Mouse (Mus musculus) midbrain, postnatal 0 days (tissue): Measurements from ENCODE around the gene Ddx23. TPM values are rescaled to one million over a fixed set of nuclear protein-coding genes. Genes with fewer than 3 reads are reported as not detected.

Source experiments
- ATAC-seq: fragments of 200-750 bp; cut with Nextera tagmentation; 2 replicates; pipeline ENCODE4 v1.8.0; 2017; ENCODE audit warnings: moderate number of reproducible peaks, mild to moderate bottlenecking, moderate TSS enrichment, moderate library complexity; ENCODE audit not compliant: low FRiP score
- DNase-seq: peaks from one replicate; pipeline ENCODE4 v3.0.0-alpha.2; 2015; ENCODE audit warnings: low spot score
- H3K27ac ChIP-seq: fragments of 300-500 bp; sonication (generic); 2 replicates; pipeline ENCODE4 v1.5.1; 2014; ENCODE audit warnings: low read depth, mild to moderate bottlenecking, low read length, mixed read lengths
- H3K27me3 ChIP-seq: fragments of 300-500 bp; sonication (generic); 2 replicates; pipeline ENCODE4 v1.6.1; 2014; ENCODE audit warnings: low read length, control low read depth, mixed read lengths; ENCODE audit not compliant: insufficient read depth
- H3K36me3 ChIP-seq: fragments of 300-500 bp; sonication (generic); 2 replicates; pipeline ENCODE4 v1.6.1; 2014; ENCODE audit warnings: low read length, control low read depth, mixed read lengths; ENCODE audit not compliant: insufficient read depth
- H3K4me1 ChIP-seq: fragments of 300-500 bp; sonication (generic); 2 replicates; pipeline ENCODE4 v1.6.1; 2014; ENCODE audit warnings: mild to moderate bottlenecking, control low read depth, antibody characterized with exemption, low read length, mixed read lengths; ENCODE audit not compliant: insufficient read depth
- H3K4me2 ChIP-seq: fragments of 300-500 bp; sonication (generic); 2 replicates; pipeline ENCODE4 v1.6.1; 2014; ENCODE audit warnings: low read depth, mild to moderate bottlenecking, low read length, mixed read lengths; ENCODE audit not compliant: poor library complexity, severe bottlenecking
- H3K4me3 ChIP-seq: fragments of 300-500 bp; sonication (generic); 2 replicates; pipeline ENCODE4 v1.5.1; 2014; ENCODE audit warnings: low read depth, mild to moderate bottlenecking, low read length, moderate library complexity
- H3K9ac ChIP-seq: fragments of 300-500 bp; sonication (generic); replicated peaks from 2 replicates; pipeline ENCODE4 v1.6.1; 2014; ENCODE audit warnings: mild to moderate bottlenecking, low read length, moderate library complexity, mixed read lengths; ENCODE audit not compliant: poor library complexity, severe bottlenecking
- H3K9me3 ChIP-seq: fragments of 300-500 bp; sonication (generic); 2 replicates; pipeline ENCODE4 v1.6.1; 2016; ENCODE audit warnings: low read length, control low read depth
- CTCF ChIP-seq: IDR thresholded peaks from 2 replicates; pipeline ENCODE4 v1.5.1; 2016; ENCODE audit warnings: antibody characterized with exemption, mild to moderate bottlenecking
- WGBS: fragments of 180-500 bp; shearing (Covaris S2); extraction: QIAGEN DNeasy Blood & Tissue Kit; methylation state at CpG from one replicate; pipeline ENCODE4 v1.1.7; 2014; 5-methylcytosine and 5-hydroxymethylcytosine counted together
- polyA plus RNA-seq: library from polyadenylated mRNA; unstranded; fragments of >200 nt; fragmentation: Nextera tagmentation; extraction: Ambion mirVana; gene quantifications from 2 replicates; pipeline ENCODE4 v1.2.1, GENCODE M21; 2015
- total RNA-seq: library from RNA; depleted of rRNA; stranded (reverse); fragments of >200 nt; gene quantifications from 2 replicates; pipeline ENCODE4 v1.2.3, GENCODE M21; 2014

Gene Ddx23
- total and polyA plus RNA-seq, 2 experiments from 2014 or later: 20.5 to 46.7 TPM

- Histone ChIP-seq H3K9me3 (no peaks in the 10 kb centered on the region), H3K27ac (no peak overlapping the region), H3K4me2 (no peak overlapping the region), H3K36me3 (no peaks in the 10 kb centered on the region), H3K4me1 (no peaks in the 10 kb centered on the region), H3K4me3 (no peak overlapping the region), H3K9ac (no peak overlapping the region), H3K27me3 (no peaks in the 10 kb centered on the region)
- ATAC-seq (no peak), DNase-seq (no peak)
- no peak for TF ChIP-seq CTCF
- 76% methylated on average over 1 of the region's 1 CpGs for WGBS
Observed at GRCm38 (mm10) chr15:98683746-98684145, 21.1 kb upstream of the Ddx23 start.

GRCm38 (mm10) chr15:98683177-98683576, 20.5 kb upstream of the Ddx23 start:
- Histone ChIP-seq H3K4me1 (no peaks in the 10 kb centered on the region), H3K4me2 (no peak overlapping the region), H3K4me3 (no peak overlapping the region), H3K27ac (no peak overlapping the region), H3K9ac (no peak overlapping the region), H3K36me3 (no peaks in the 10 kb centered on the region), H3K27me3 (no peaks in the 10 kb centered on the region), H3K9me3 (no peaks in the 10 kb centered on the region)
- no peak for TF ChIP-seq CTCF
- WGBS: 80% methylated on average over 10 of the region's 10 CpGs
- ATAC-seq: no peak
- no peak for DNase-seq

- no peak for DNase-seq
- no peak for TF ChIP-seq CTCF
- Histone ChIP-seq H3K36me3 (no peaks in the 10 kb centered on the region), H3K9ac (no peak overlapping the region), H3K27ac (no peak overlapping the region), H3K9me3 (no peaks in the 10 kb centered on the region), H3K27me3 (no peaks in the 10 kb centered on the region), H3K4me3 (no peak overlapping the region), H3K4me2 (no peak overlapping the region), H3K4me1 (0 out of 2 replicates have a peak, but pooled peaks cover 7% of the 10 kb centered on the region)
- ATAC-seq: no peak
- 87% methylated on average over 7 of the region's 7 CpGs for WGBS
Observed at GRCm38 (mm10) chr15:98681633-98682032, 18.9 kb upstream of the Ddx23 start.

- Histone ChIP-seq H3K36me3 (no peaks in the 10 kb centered on the region), H3K27ac (no peak overlapping the region), H3K9me3 (no peaks in the 10 kb centered on the region), H3K4me2 (no peak overlapping the region), H3K9ac (no peak overlapping the region), H3K27me3 (no peaks in the 10 kb centered on the region), H3K4me3 (no peak overlapping the region), H3K4me1 (0 out of 2 replicates have a peak, but pooled peaks cover 7% of the 10 kb centered on the region)
- WGBS: 95% methylated on average over 8 of the region's 8 CpGs
- DNase-seq: no peak
- TF ChIP-seq CTCF: no peak
- no peak for ATAC-seq
Observed at GRCm38 (mm10) chr15:98680660-98681059, 18.0 kb upstream of the Ddx23 start.

- Histone ChIP-seq H3K9ac (no peak overlapping the region), H3K4me2 (no peak overlapping the region), H3K27ac (no peak overlapping the region), H3K9me3 (no peaks in the 10 kb centered on the region), H3K4me3 (no peak overlapping the region; the same call in 1 of the 2 replicates), H3K27me3 (no peaks in the 10 kb centered on the region), H3K4me1 (peaks cover 17% of the 10 kb centered on the region; the same call in 1 of the 2 replicates), H3K36me3 (no peaks in the 10 kb centered on the region)
- DNase-seq (no peak), ATAC-seq (no peak)
- TF ChIP-seq CTCF: no peak
- WGBS: 55% methylated on average over 7 of the region's 7 CpGs
Observed at GRCm38 (mm10) chr15:98677977-98678376, 15.3 kb upstream of the Ddx23 start.

- under 1% methylated on average over 37 of the region's 37 CpGs for WGBS
- Histone ChIP-seq H3K27me3 (no peaks in the 10 kb centered on the region), H3K4me1 (peaks cover 17% of the 10 kb centered on the region; the same call in 1 of the 2 replicates), H3K9me3 (no peaks in the 10 kb centered on the region), H3K4me3 (peak within 1 kb of the TSS; percentile 62), H3K9ac (peak within 1 kb of the TSS; percentile 66), H3K4me2 (peak within 1 kb of the TSS; percentile 98), H3K36me3 (0 out of 2 replicates have a peak, but pooled peaks cover 4% of the 10 kb centered on the region), H3K27ac (no peak within 1 kb of the TSS; the same call in 1 of the 2 replicates)
- DNase-seq (peak; percentile 96), ATAC-seq (peak; percentile 92)
- peak; percentile 55 for TF ChIP-seq CTCF
Observed at GRCm38 (mm10) chr15:98676940-98677728, 14.4 kb upstream of the Ddx23 start, which contains the start of gene Rnd1. Gene Rnd1, minus strand, starts transcription at chr15:98677461.
